ENCODE assay signal across 20 mouse cellular contexts in the genomic region with DNA sequence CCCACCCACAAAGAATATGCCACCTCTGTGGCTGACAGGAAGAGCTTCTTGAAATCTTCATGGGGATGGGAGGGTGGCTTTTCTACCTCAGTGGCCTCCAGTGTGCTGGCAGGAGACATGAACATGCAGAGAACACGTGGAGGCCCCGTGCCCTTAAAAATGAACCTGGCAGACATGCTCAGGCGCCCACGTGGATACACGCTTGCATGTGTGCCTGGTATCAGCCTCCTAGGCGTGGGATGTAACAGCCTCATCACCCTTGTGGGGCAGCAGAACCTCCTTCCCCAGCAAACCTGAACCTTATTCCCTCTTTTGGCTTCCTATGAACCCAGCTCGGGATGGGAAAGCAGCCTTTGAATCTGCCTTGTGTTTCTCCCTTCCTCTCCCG. TPM values are rescaled to one million over a fixed set of nuclear protein-coding genes. Genes with fewer than 3 reads are reported as not detected.
DNase-seq lines count a peak whose midpoint lies in the region; ATAC-seq and TF ChIP-seq lines count a peak whose summit lies in the region.
"Had no signal": no experiment of that assay in that cellular context is flagged by ENCODE, and none has a peak within 500 bp of the region (broad histone marks: within the 10 kb centered on the region; RNA-seq: fewer than 3 reads in every experiment).

No protein-coding gene starts in this region.

- DNase-seq in cerebellum, adult 2 months: peak; percentile 48 to 55
- no peak for DNase-seq in hindbrain, embryonic 14.5 days (ENCODE audit: low spot score)
- peak; percentile 68 for DNase-seq in left cerebral cortex, adult 9 months (ENCODE audit: low spot score in 2 of 2)
- DNase-seq in left cerebral cortex, postnatal 10 days (ENCODE audit: extremely low spot score in 1 of 2, low spot score in 2 of 2): no peak
- peak; percentile 56 to 67 for DNase-seq in left cerebral cortex, postnatal 25 days (ENCODE audit: low spot score in 2 of 2)
- DNase-seq in layer of hippocampus, postnatal 25 days (ENCODE audit: extremely low spot score in 1 of 2, low spot score in 1 of 2): no peak
- DNase-seq: adrenal gland, postnatal 10 days; lung, adult 2 months; right cerebral cortex, postnatal 25 days; thymus, adult 18-20 months; thymus, postnatal 4 days had no signal

- 20% methylated on average over 8 of the region's 8 CpGs for WGBS in cerebellum, adult 2 months
- 65% methylated on average over 8 of the region's 8 CpGs for WGBS in hindbrain, embryonic 16.5 days
- 59% methylated on average over 8 of the region's 8 CpGs for WGBS in hindbrain, embryonic 14.5 days

- peak overlapping the region; percentile 48; the same call in 1 of the 2 replicates for H3K9ac ChIP-seq in hindbrain, embryonic 16.5 days (ENCODE audit: low read depth, low read length)
- no peak overlapping the region for H3K9ac ChIP-seq in hindbrain, embryonic 14.5 days
- H3K9ac ChIP-seq: forebrain, embryonic 12.5 days; limb, embryonic 12.5 days; liver, embryonic 12.5 days had no signal

- peak overlapping the region; percentile 90 for H3K4me2 ChIP-seq in hindbrain, embryonic 16.5 days (ENCODE audit: low read length)
- H3K4me2 ChIP-seq in hindbrain, embryonic 14.5 days (replicated peaks): no peak overlapping the region
- H3K4me2 ChIP-seq: forebrain, embryonic 12.5 days; limb, embryonic 12.5 days; liver, embryonic 12.5 days had no signal

- H3K4me3 ChIP-seq in cerebellum, adult 2 months (replicated peaks; ENCODE audit: insufficient read depth, low read depth, low read length): peak overlapping the region; percentile 85
- 0 out of 2 replicates have a peak overlapping the region, but pooled peaks have one; percentile 5 for H3K4me3 ChIP-seq in hindbrain, embryonic 16.5 days (ENCODE audit: low read length)
- H3K4me3 ChIP-seq in hindbrain, embryonic 14.5 days (replicated peaks; ENCODE audit: low read length): no peak overlapping the region
- H3K4me3 ChIP-seq: forebrain, embryonic 12.5 days; limb, embryonic 12.5 days; liver, embryonic 12.5 days; megakaryocyte, embryonic 14.5 days had no signal

- intact Hi-C loops in left cerebral cortex, postnatal 10 days (cut with DNase I): no loop called here
- intact Hi-C loops in left cerebral cortex, postnatal 25 days (cut with DNase I): no loop called here

- TF ChIP-seq CTCF in cerebellum, adult 2 months (IDR thresholded peaks at IDR 0.05; ENCODE audit: borderline replicate concordance, insufficient read depth, low read depth, low read length): no peak

- peak overlapping the region; percentile 95; the same call in 1 of the 2 replicates for H3K27ac ChIP-seq in cerebellum, adult 2 months (ENCODE audit: insufficient read depth, low read length)
- H3K27ac ChIP-seq in hindbrain, embryonic 16.5 days (ENCODE audit: low read depth, low read length): peak overlapping the region; percentile 16; the same call in 1 of the 2 replicates
- H3K27ac ChIP-seq in hindbrain, embryonic 14.5 days: no peak overlapping the region
- H3K27ac ChIP-seq: forebrain, embryonic 12.5 days; limb, embryonic 12.5 days; liver, embryonic 12.5 days had no signal

- H3K9me3 ChIP-seq in hindbrain, embryonic 16.5 days (ENCODE audit: control insufficient read depth, low read length): no peaks in the 10 kb centered on the region
- no peaks in the 10 kb centered on the region for H3K9me3 ChIP-seq in hindbrain, embryonic 14.5 days (ENCODE audit: control insufficient read depth, low read length)
- H3K9me3 ChIP-seq: forebrain, embryonic 12.5 days; limb, embryonic 12.5 days; liver, embryonic 12.5 days; megakaryocyte, embryonic 14.5 days had no signal

- no peaks in the 10 kb centered on the region for H3K27me3 ChIP-seq in cerebellum, adult 2 months (ENCODE audit: control insufficient read depth, insufficient read depth, low read length)
- H3K27me3 ChIP-seq in hindbrain, embryonic 16.5 days (replicated peaks; ENCODE audit: control insufficient read depth, insufficient read depth, low read length): no peaks in the 10 kb centered on the region
- no peaks in the 10 kb centered on the region for H3K27me3 ChIP-seq in hindbrain, embryonic 14.5 days (ENCODE audit: control insufficient read depth, insufficient read depth, low read length)
- H3K27me3 ChIP-seq: Patski had no signal

- TF ChIP-seq POLR2A in cerebellum, adult 2 months (IDR thresholded peaks at IDR 0.05; ENCODE audit: borderline replicate concordance, insufficient read depth, low read length): no peak

- H3K36me3 ChIP-seq in hindbrain, embryonic 16.5 days (ENCODE audit: control insufficient read depth, insufficient read depth, low read length): no peaks in the 10 kb centered on the region
- H3K36me3 ChIP-seq in hindbrain, embryonic 14.5 days (replicated peaks; ENCODE audit: control insufficient read depth, insufficient read depth): no peaks in the 10 kb centered on the region
- H3K36me3 ChIP-seq: forebrain, embryonic 12.5 days; limb, embryonic 12.5 days; liver, embryonic 12.5 days had no signal

- peaks cover 49% of the 10 kb centered on the region for H3K4me1 ChIP-seq in cerebellum, adult 2 months (ENCODE audit: control insufficient read depth, insufficient read depth, low read length)
- H3K4me1 ChIP-seq in hindbrain, embryonic 16.5 days (ENCODE audit: control insufficient read depth, insufficient read depth, low read depth, low read length): peaks cover 38% of the 10 kb centered on the region
- peaks cover 37% of the 10 kb centered on the region; the same call in 1 of the 2 replicates for H3K4me1 ChIP-seq in hindbrain, embryonic 14.5 days (replicated peaks; ENCODE audit: control insufficient read depth, insufficient read depth, low read length)

- ATAC-seq in cerebellum, adult (ENCODE audit: insufficient number of reproducible peaks, low FRiP score, low TSS enrichment): no peak
- ATAC-seq in hindbrain, embryonic 16.5 days: no peak
- no peak for ATAC-seq in hindbrain, embryonic 14.5 days (ENCODE audit: low FRiP score)
- ATAC-seq: activated CD4-positive, CD25-positive, alpha-beta regulatory T cell, adult 4 months; CD4-positive, CD25-positive, alpha-beta regulatory T cell, adult 4 months; liver, embryonic 12.5 days; Patski had no signal

RNA-seq across cellular contexts. Expression of a gene that starts 2.4 kb away (rescaled TPM):
- polyA plus RNA-seq in cerebellum, adult 2 months (2012; rRNA removed): 396 and 425 TPM in 2 replicates
- 119 and 120 TPM in 2 replicates for polyA plus RNA-seq in hindbrain, embryonic 16.5 days (2015; fragmentation: Nextera tagmentation; extraction: Ambion mirVana)
- polyA plus RNA-seq in hindbrain, embryonic 14.5 days (2014; fragmentation: Nextera tagmentation; extraction: Ambion mirVana): 80.7 and 83.9 TPM in 2 replicates
- total RNA-seq in left cerebral cortex, postnatal 10 days (2021): 100 to 1,000 TPM; 228 to 242 TPM
- total RNA-seq in left cerebral cortex, postnatal 25 days (2021): 100 to 1,000 TPM; 263 to 318 TPM
- total RNA-seq in layer of hippocampus, postnatal 25 days (2021): 100 to 1,000 TPM; 263 to 285 TPM

Comparison
In these comparisons a context has a peak if more than half of its experiments do, and no peak if none do; other contexts are left out.
1. DNase-seq: peak in cerebellum, adult 2 months (2 of 2), left cerebral cortex, adult 9 months (2 of 2) and left cerebral cortex, postnatal 25 days (2 of 2); none in hindbrain, embryonic 14.5 days (single experiment), left cerebral cortex, postnatal 10 days (0 of 2) and layer of hippocampus, postnatal 25 days (0 of 2).